In genomic region chr4:104483948-104484347, GRCm38 (mm10) we compare ENCODE assay signal across 24 mouse cellular contexts.
DNase-seq lines count a peak whose midpoint lies in the region; ATAC-seq lines count a peak whose summit lies in the region.
"Had no signal": no experiment of that assay in that cellular context is flagged by ENCODE, and none has a peak within 500 bp of the region (broad histone marks: within the 10 kb centered on the region; RNA-seq: fewer than 3 reads in every experiment).

No protein-coding gene starts in this region.

- no peak for ATAC-seq in heart, embryonic 12.5 days (ENCODE audit: insufficient number of reproducible peaks, low FRiP score)
- no peak for ATAC-seq in midbrain, embryonic 11.5 days (ENCODE audit: low FRiP score)
- ATAC-seq: forebrain, embryonic 13.5 days; inflammation-experienced regulatory T-cells, adult 6 months; lung, postnatal 0 days had no signal

- no peak overlapping the region for H3K27ac ChIP-seq in heart, embryonic 12.5 days (ENCODE audit: poor library complexity, severe bottlenecking)
- no peak overlapping the region for H3K27ac ChIP-seq in midbrain, embryonic 11.5 days (ENCODE audit: low read depth, low read length)
- H3K27ac ChIP-seq in midbrain, embryonic 10.5 days (replicated peaks): no peak overlapping the region
- H3K27ac ChIP-seq: embryonic facial prominence, embryonic 13.5 days; forebrain, embryonic 13.5 days; hindbrain, embryonic 14.5 days; layer of hippocampus, adult 2 months; liver, embryonic 14.5 days; midbrain, embryonic 12.5 days had no signal

- 86% methylated on average over 1 of the region's 1 CpGs for WGBS in heart, embryonic 12.5 days
- 95% methylated on average over 1 of the region's 1 CpGs for WGBS in midbrain, embryonic 11.5 days
- WGBS in midbrain, embryonic 10.5 days: 97% methylated on average over 1 of the region's 1 CpGs

- peak; percentile 13 for DNase-seq in heart, adult 11 months
- peak; percentile 49 for DNase-seq in midbrain, embryonic 11.5 days (ENCODE audit: low spot score, missing footprints)
- DNase-seq in midbrain, embryonic 10.5 days (ENCODE audit: low spot score): no peak
- DNase-seq in adrenal gland, postnatal 36 days: peak; percentile 1 to 31
- peak; percentile 13 to 40 for DNase-seq in urinary bladder, postnatal 36 days (ENCODE audit: low spot score in 2 of 2)
- DNase-seq in neural tube, embryonic 10.5 days (ENCODE audit: extremely low spot score, low spot score): no peak
- DNase-seq: cerebellum, adult 2 months; cerebellum, postnatal 36 days; embryo, embryonic 11 days; gastrocnemius, postnatal 36 days; heart, postnatal 4 days; kidney, adult 9 months; kidney, postnatal 14 days; layer of hippocampus, postnatal 36 days had no signal

- H3K4me3 ChIP-seq in heart, embryonic 12.5 days: no peak overlapping the region
- H3K4me3 ChIP-seq in midbrain, embryonic 11.5 days (ENCODE audit: low read depth, low read length): no peak overlapping the region
- no peak overlapping the region for H3K4me3 ChIP-seq in midbrain, embryonic 10.5 days
- H3K4me3 ChIP-seq: embryonic facial prominence, embryonic 13.5 days; erythroblast, embryonic 14.5 days; forebrain, embryonic 13.5 days; layer of hippocampus, adult 2 months; midbrain, embryonic 12.5 days had no signal

- H3K27me3 ChIP-seq in heart, embryonic 12.5 days (replicated peaks): no peaks in the 10 kb centered on the region
- no peaks in the 10 kb centered on the region for H3K27me3 ChIP-seq in midbrain, embryonic 11.5 days (ENCODE audit: control insufficient read depth, insufficient read depth, low read length)
- H3K27me3 ChIP-seq in midbrain, embryonic 10.5 days (ENCODE audit: low read depth, poor library complexity, severe bottlenecking): no peaks in the 10 kb centered on the region
- H3K27me3 ChIP-seq: embryonic facial prominence, embryonic 13.5 days; forebrain, embryonic 13.5 days; midbrain, embryonic 12.5 days had no signal

- no peaks in the 10 kb centered on the region for H3K36me3 ChIP-seq in heart, embryonic 12.5 days
- H3K36me3 ChIP-seq in midbrain, embryonic 11.5 days (ENCODE audit: control insufficient read depth, insufficient read depth, low read length): no peaks in the 10 kb centered on the region
- H3K36me3 ChIP-seq in midbrain, embryonic 10.5 days: no peaks in the 10 kb centered on the region
- H3K36me3 ChIP-seq: embryonic facial prominence, embryonic 13.5 days; midbrain, embryonic 12.5 days had no signal

- no peaks in the 10 kb centered on the region for H3K4me1 ChIP-seq in heart, embryonic 12.5 days (replicated peaks)
- no peaks in the 10 kb centered on the region for H3K4me1 ChIP-seq in midbrain, embryonic 11.5 days (ENCODE audit: control insufficient read depth, insufficient read depth, low read length)
- H3K4me1 ChIP-seq in midbrain, embryonic 10.5 days: no peaks in the 10 kb centered on the region
- H3K4me1 ChIP-seq: embryonic facial prominence, embryonic 13.5 days; forebrain, embryonic 13.5 days; midbrain, embryonic 12.5 days had no signal

- H3K9me3 ChIP-seq in heart, embryonic 12.5 days (replicated peaks): no peaks in the 10 kb centered on the region
- H3K9me3 ChIP-seq in midbrain, embryonic 11.5 days (ENCODE audit: control insufficient read depth, low read length): no peaks in the 10 kb centered on the region
- H3K9me3 ChIP-seq in midbrain, embryonic 10.5 days (replicated peaks): no peaks in the 10 kb centered on the region
- H3K9me3 ChIP-seq: embryonic facial prominence, embryonic 13.5 days; forebrain, embryonic 13.5 days; midbrain, embryonic 12.5 days had no signal

- H3K4me2 ChIP-seq in heart, embryonic 12.5 days: no peak overlapping the region
- H3K4me2 ChIP-seq in midbrain, embryonic 11.5 days: no peak overlapping the region
- H3K4me2 ChIP-seq: embryonic facial prominence, embryonic 13.5 days; forebrain, embryonic 13.5 days; hindbrain, embryonic 14.5 days; midbrain, embryonic 12.5 days had no signal

- H3K9ac ChIP-seq in heart, embryonic 12.5 days: no peak overlapping the region
- H3K9ac ChIP-seq in midbrain, embryonic 11.5 days (ENCODE audit: low read length): no peak overlapping the region
- H3K9ac ChIP-seq: embryonic facial prominence, embryonic 13.5 days; forebrain, embryonic 13.5 days; hindbrain, embryonic 14.5 days; liver, embryonic 14.5 days; midbrain, embryonic 12.5 days had no signal

Comparison
In these comparisons a context has a peak if more than half of its experiments do, and no peak if none do; other contexts are left out.
1. DNase-seq: peak in heart, adult 11 months (single experiment), midbrain, embryonic 11.5 days (single experiment), adrenal gland, postnatal 36 days (2 of 2) and urinary bladder, postnatal 36 days (2 of 2); none in midbrain, embryonic 10.5 days (single experiment) and neural tube, embryonic 10.5 days (single experiment).